Mouse (Mus musculus) intestine, embryonic 15.5 days (tissue): Measurements from ENCODE around the gene Ppme1. TPM values are rescaled to one million over a fixed set of nuclear protein-coding genes. Genes with fewer than 3 reads are reported as not detected.
A peak's percentile ranks its signal among the peaks of the same experiment; 100 is the strongest.

Source experiments
- ATAC-seq: fragments of 200-750 bp; cut with Nextera tagmentation; 2 replicates; pipeline ENCODE4 v1.8.0; 2017; ENCODE audit warnings: moderate TSS enrichment, moderate library complexity
- H3K27ac ChIP-seq: fragments of 300-500 bp; sonication (generic); 2 replicates; pipeline ENCODE4 v1.5.1; 2015; ENCODE audit warnings: mild to moderate bottlenecking, inconsistent platforms
- H3K27me3 ChIP-seq: fragments of 300-500 bp; sonication (generic); replicated peaks from 2 replicates; pipeline ENCODE4 v1.6.1; 2015; ENCODE audit warnings: inconsistent platforms
- H3K36me3 ChIP-seq: fragments of 300-500 bp; sonication (generic); 2 replicates; pipeline ENCODE4 v1.6.1; 2015; ENCODE audit warnings: inconsistent platforms
- H3K4me1 ChIP-seq: fragments of 300-500 bp; sonication (generic); replicated peaks from 2 replicates; pipeline ENCODE4 v1.6.1; 2015; ENCODE audit warnings: inconsistent platforms
- H3K4me2 ChIP-seq: fragments of 300-500 bp; sonication (generic); replicated peaks from 2 replicates; pipeline ENCODE4 v1.6.1; 2015; ENCODE audit warnings: mild to moderate bottlenecking, inconsistent platforms
- H3K4me3 ChIP-seq: fragments of 300-500 bp; sonication (generic); replicated peaks from 2 replicates; pipeline ENCODE4 v1.5.1; 2015; ENCODE audit warnings: inconsistent platforms
- H3K9ac ChIP-seq: fragments of 300-500 bp; sonication (generic); 2 replicates; pipeline ENCODE4 v1.6.1; 2015; ENCODE audit warnings: inconsistent platforms
- H3K9me3 ChIP-seq: fragments of 300-500 bp; sonication (generic); 2 replicates; pipeline ENCODE4 v1.6.1; 2016; ENCODE audit warnings: inconsistent platforms
- WGBS: fragments of 180-500 bp; shearing (Covaris S2); methylation state at CpG from one replicate; pipeline ENCODE4 v1.1.7; 2015; 5-methylcytosine and 5-hydroxymethylcytosine counted together
- polyA plus RNA-seq: library from polyadenylated mRNA; unstranded; fragments of >200 nt; fragmentation: Nextera tagmentation; extraction: Ambion mirVana; gene quantifications from 2 replicates; pipeline ENCODE4 v1.2.1, GENCODE M21; 2015

Ppme1 gene
- polyA plus RNA-seq, 1 experiment from 2014 or later = 51.3 TPM

GRCm38 (mm10) chr7:100372452-100372980 lies 409 bp upstream of the Ppme1 start:
- 6% methylated on average over 17 of the region's 17 CpGs for WGBS
- Histone ChIP-seq H3K36me3 (peaks cover 2% of the 10 kb centered on the region; the same call in 1 of the 2 replicates), H3K9ac (peak overlapping the region; percentile 34), H3K27me3 (no peaks in the 10 kb centered on the region), H3K4me1 (peaks cover 8% of the 10 kb centered on the region; the same call in 1 of the 2 replicates), H3K4me2 (peak overlapping the region; percentile 54), H3K4me3 (peak overlapping the region; percentile 70), H3K9me3 (no peaks in the 10 kb centered on the region), H3K27ac (peak overlapping the region; percentile 68)
- ATAC-seq = no peak

- Histone ChIP-seq H3K4me1 (no peaks in the 10 kb centered on the region), H3K9me3 (no peaks in the 10 kb centered on the region), H3K4me2 (no peak overlapping the region), H3K27me3 (no peaks in the 10 kb centered on the region), H3K36me3 (no peaks in the 10 kb centered on the region), H3K4me3 (no peak overlapping the region), H3K27ac (no peak overlapping the region), H3K9ac (no peak overlapping the region)
- 42% methylated on average over 6 of the region's 6 CpGs for WGBS
- ATAC-seq = no peak
Observed at GRCm38 (mm10) chr7:100364888-100365287, 7.2 kb downstream of the Ppme1 start.

GRCm38 (mm10) chr7:100363162-100363561 lies 8.9 kb downstream of the Ppme1 start:
- Histone ChIP-seq H3K4me3 (no peak overlapping the region), H3K9me3 (no peaks in the 10 kb centered on the region), H3K9ac (no peak overlapping the region), H3K36me3 (no peaks in the 10 kb centered on the region), H3K27me3 (no peaks in the 10 kb centered on the region), H3K27ac (no peak overlapping the region), H3K4me1 (no peaks in the 10 kb centered on the region), H3K4me2 (no peak overlapping the region)
- 88% methylated on average over 2 of the region's 2 CpGs for WGBS
- no peak for ATAC-seq

- Histone ChIP-seq H3K4me3 (no peak overlapping the region), H3K27ac (no peak overlapping the region), H3K9ac (no peak overlapping the region), H3K9me3 (no peaks in the 10 kb centered on the region), H3K27me3 (no peaks in the 10 kb centered on the region), H3K4me2 (no peak overlapping the region), H3K36me3 (0 out of 2 replicates have a peak, but pooled peaks cover 5% of the 10 kb centered on the region), H3K4me1 (no peaks in the 10 kb centered on the region)
- ATAC-seq = no peak
Observed at GRCm38 (mm10) chr7:100357856-100358255, 14.3 kb downstream of the Ppme1 start.

GRCm38 (mm10) chr7:100356768-100357167 lies 15.3 kb downstream of the Ppme1 start:
- 60% methylated on average over 1 of the region's 1 CpGs for WGBS
- no peaks in the 10 kb centered on the region for H3K9me3 ChIP-seq
- no peak overlapping the region for H3K4me2 ChIP-seq
- H3K9ac ChIP-seq = no peak overlapping the region
- H3K4me3 ChIP-seq = no peak overlapping the region
- H3K36me3 ChIP-seq = 0 out of 2 replicates have a peak, but pooled peaks cover 5% of the 10 kb centered on the region
- ATAC-seq = no peak
- H3K27me3 ChIP-seq = no peaks in the 10 kb centered on the region
- H3K4me1 ChIP-seq = no peaks in the 10 kb centered on the region
- no peak overlapping the region for H3K27ac ChIP-seq

GRCm38 (mm10) chr7:100356324-100356723 lies 15.8 kb downstream of the Ppme1 start:
- no peak overlapping the region for H3K9ac ChIP-seq
- ATAC-seq = no peak
- H3K27me3 ChIP-seq = no peaks in the 10 kb centered on the region
- 69% methylated on average over 5 of the region's 5 CpGs for WGBS
- H3K4me2 ChIP-seq = no peak overlapping the region
- H3K9me3 ChIP-seq = no peaks in the 10 kb centered on the region
- H3K4me3 ChIP-seq = no peak overlapping the region
- H3K4me1 ChIP-seq = no peaks in the 10 kb centered on the region
- H3K36me3 ChIP-seq = 0 out of 2 replicates have a peak, but pooled peaks cover 5% of the 10 kb centered on the region
- no peak overlapping the region for H3K27ac ChIP-seq

GRCm38 (mm10) chr7:100354984-100355383 lies 17.1 kb downstream of the Ppme1 start:
- ATAC-seq = no peak
- no peak overlapping the region for H3K27ac ChIP-seq
- no peaks in the 10 kb centered on the region for H3K9me3 ChIP-seq
- WGBS = 85% methylated on average over 4 of the region's 4 CpGs
- 0 out of 2 replicates have a peak, but pooled peaks cover 5% of the 10 kb centered on the region for H3K36me3 ChIP-seq
- no peaks in the 10 kb centered on the region for H3K4me1 ChIP-seq
- H3K9ac ChIP-seq = no peak overlapping the region
- no peaks in the 10 kb centered on the region for H3K27me3 ChIP-seq
- H3K4me2 ChIP-seq = no peak overlapping the region
- no peak overlapping the region for H3K4me3 ChIP-seq

GRCm38 (mm10) chr7:100335921-100336320 lies 36.2 kb downstream of the Ppme1 start:
- no peaks in the 10 kb centered on the region for H3K9me3 ChIP-seq
- no peak overlapping the region for H3K9ac ChIP-seq
- 94% methylated on average over 2 of the region's 2 CpGs for WGBS
- H3K4me2 ChIP-seq = no peak overlapping the region
- peaks cover 33% of the 10 kb centered on the region for H3K36me3 ChIP-seq
- ATAC-seq = no peak
- no peaks in the 10 kb centered on the region for H3K4me1 ChIP-seq
- H3K27me3 ChIP-seq = no peaks in the 10 kb centered on the region
- H3K4me3 ChIP-seq = no peak overlapping the region
- no peak overlapping the region for H3K27ac ChIP-seq

GRCm38 (mm10) chr7:100331269-100331668 lies 40.8 kb downstream of the Ppme1 start:
- peaks cover 29% of the 10 kb centered on the region for H3K36me3 ChIP-seq
- ATAC-seq = no peak

GRCm38 (mm10) chr7:100328636-100329035 lies 43.5 kb downstream of the Ppme1 start:
- Histone ChIP-seq H3K4me3 (no peak overlapping the region), H3K27ac (no peak overlapping the region), H3K9me3 (no peaks in the 10 kb centered on the region), H3K27me3 (no peaks in the 10 kb centered on the region), H3K9ac (no peak overlapping the region), H3K36me3 (peaks cover 21% of the 10 kb centered on the region), H3K4me1 (no peaks in the 10 kb centered on the region), H3K4me2 (no peak overlapping the region)
- WGBS = 89% methylated on average over 4 of the region's 4 CpGs
- no peak for ATAC-seq

More at GRCm38 (mm10) chr7:100331269-100331668, 40.8 kb downstream of the Ppme1 start:
- Histone ChIP-seq H3K9ac (no peak overlapping the region), H3K27me3 (no peaks in the 10 kb centered on the region), H3K9me3 (no peaks in the 10 kb centered on the region), H3K27ac (no peak overlapping the region), H3K4me1 (no peaks in the 10 kb centered on the region), H3K4me3 (no peak overlapping the region), H3K4me2 (no peak overlapping the region)
- WGBS = 94% methylated on average over 3 of the region's 3 CpGs

- Histone ChIP-seq H3K4me3 (no peak overlapping the region), H3K4me2 (no peak overlapping the region), H3K4me1 (no peaks in the 10 kb centered on the region), H3K27ac (no peak overlapping the region), H3K36me3 (peaks cover 18% of the 10 kb centered on the region), H3K9ac (no peak overlapping the region), H3K27me3 (no peaks in the 10 kb centered on the region), H3K9me3 (no peaks in the 10 kb centered on the region)
- WGBS = 85% methylated on average over 7 of the region's 7 CpGs
- ATAC-seq = 0 out of 2 replicates have a peak, but pooled peaks have one; percentile 15
Observed at GRCm38 (mm10) chr7:100327514-100327913, 44.6 kb downstream of the Ppme1 start.

GRCm38 (mm10) chr7:100325482-100325881 lies 46.6 kb downstream of the Ppme1 start:
- ATAC-seq = no peak
- no peaks in the 10 kb centered on the region for H3K4me1 ChIP-seq
- no peak overlapping the region for H3K4me3 ChIP-seq
- H3K36me3 ChIP-seq = peaks cover 8% of the 10 kb centered on the region; the same call in 1 of the 2 replicates
- H3K27ac ChIP-seq = no peak overlapping the region
- H3K27me3 ChIP-seq = no peaks in the 10 kb centered on the region
- 79% methylated on average over 6 of the region's 6 CpGs for WGBS
- H3K9ac ChIP-seq = no peak overlapping the region
- no peak overlapping the region for H3K4me2 ChIP-seq
- H3K9me3 ChIP-seq = no peaks in the 10 kb centered on the region

- Histone ChIP-seq H3K27ac (no peak overlapping the region), H3K27me3 (no peaks in the 10 kb centered on the region), H3K9ac (no peak overlapping the region), H3K4me3 (no peak overlapping the region), H3K4me2 (no peak overlapping the region), H3K9me3 (no peaks in the 10 kb centered on the region), H3K36me3 (peaks cover 8% of the 10 kb centered on the region; the same call in 1 of the 2 replicates), H3K4me1 (no peaks in the 10 kb centered on the region)
- ATAC-seq = no peak
- 72% methylated on average over 3 of the region's 3 CpGs for WGBS
Observed at GRCm38 (mm10) chr7:100323721-100324120, 48.4 kb downstream of the Ppme1 start.
